Mouse (Mus musculus) layer of hippocampus, postnatal 25 days (tissue): ENCODE measurements at regions not wholly inside any gene's neighbourhood (a gene's known extent, or its start where the extent isn't known, plus 50 kb on each side); places are given as distances from the start of the nearest gene placed in this dataset.

ENCODE experiments used
- DNase-seq, 2 experiments: peaks; one replicate each; pipeline ENCODE4 v3.0.0; 2022; ENCODE audit warnings: mixed read lengths in 2 of 2, low spot score in 1 of 2; ENCODE audit errors: extremely low spot score in 1 of 2

DNA sequence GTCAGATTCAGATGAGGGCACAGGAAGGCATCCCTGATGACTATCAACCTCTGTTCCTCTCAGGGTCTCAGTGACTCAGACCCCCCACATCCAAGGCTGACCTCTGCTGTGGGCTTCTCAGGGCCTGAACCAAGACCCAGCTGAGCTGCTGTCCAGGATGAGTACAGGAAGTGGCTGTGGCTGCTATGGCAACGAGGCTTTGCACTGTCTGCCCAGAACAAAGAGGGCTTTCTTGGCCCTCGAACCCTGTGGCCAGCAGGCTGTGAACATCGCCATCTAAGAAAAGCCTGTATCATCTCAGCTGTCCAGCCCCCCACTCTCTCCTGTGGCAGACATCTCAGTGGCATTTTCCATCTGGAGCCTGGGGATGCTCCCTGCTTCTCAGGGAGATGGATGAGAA lies 159.5 kb downstream of the 3100002H09Rik start:
- DNase-seq, result no peak

DNA sequence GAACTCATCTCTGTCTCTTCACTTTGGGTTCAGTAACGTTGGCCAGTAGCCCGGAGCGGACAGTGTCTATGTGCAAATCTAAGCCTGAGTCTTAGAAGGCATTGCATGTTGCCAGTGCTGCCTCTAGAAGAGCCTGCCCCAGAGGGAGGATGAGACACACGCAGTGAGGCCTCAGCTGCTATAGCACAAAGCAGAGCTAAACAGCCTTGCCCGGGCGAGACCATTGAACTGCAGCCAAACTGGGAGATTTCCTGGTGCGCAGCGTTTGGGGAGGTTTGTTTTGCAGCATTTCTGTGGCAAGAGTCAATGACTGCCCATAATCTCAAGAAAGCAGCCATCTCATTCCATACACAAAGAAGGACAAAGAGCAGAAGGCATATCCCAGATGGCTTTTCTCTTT lies 164.0 kb downstream of the 3100002H09Rik start:
- no peak for DNase-seq

DNA sequence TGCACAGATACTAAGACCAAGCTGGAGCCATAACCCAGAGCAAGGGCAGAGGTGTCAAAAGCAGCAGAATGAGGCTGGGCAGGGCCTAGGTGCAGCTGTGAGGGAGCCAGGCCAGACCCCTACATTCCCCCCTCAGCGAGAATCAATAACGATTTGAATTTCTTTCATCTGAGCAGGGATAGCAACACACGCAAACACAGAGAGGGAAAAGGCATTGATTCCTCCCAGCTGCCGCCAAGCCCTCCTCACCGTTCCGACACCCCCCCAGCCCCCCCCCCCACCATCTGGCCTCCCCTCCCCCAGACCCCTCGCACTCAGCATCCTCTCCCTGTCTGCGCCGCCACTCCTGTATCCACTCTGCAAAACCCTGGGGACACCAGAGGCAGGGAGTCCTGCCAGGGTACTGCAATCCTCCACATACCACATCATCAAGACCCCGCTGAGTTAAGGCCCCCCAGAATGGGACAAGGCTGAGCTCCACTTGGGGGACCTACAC lies 166.9 kb downstream of the 3100002H09Rik start:
- DNase-seq, result no peak

- no peak for DNase-seq
Observed at GRCm38 (mm10) chr4:124443130-124443503, 167.5 kb downstream of the 3100002H09Rik start.

DNA sequence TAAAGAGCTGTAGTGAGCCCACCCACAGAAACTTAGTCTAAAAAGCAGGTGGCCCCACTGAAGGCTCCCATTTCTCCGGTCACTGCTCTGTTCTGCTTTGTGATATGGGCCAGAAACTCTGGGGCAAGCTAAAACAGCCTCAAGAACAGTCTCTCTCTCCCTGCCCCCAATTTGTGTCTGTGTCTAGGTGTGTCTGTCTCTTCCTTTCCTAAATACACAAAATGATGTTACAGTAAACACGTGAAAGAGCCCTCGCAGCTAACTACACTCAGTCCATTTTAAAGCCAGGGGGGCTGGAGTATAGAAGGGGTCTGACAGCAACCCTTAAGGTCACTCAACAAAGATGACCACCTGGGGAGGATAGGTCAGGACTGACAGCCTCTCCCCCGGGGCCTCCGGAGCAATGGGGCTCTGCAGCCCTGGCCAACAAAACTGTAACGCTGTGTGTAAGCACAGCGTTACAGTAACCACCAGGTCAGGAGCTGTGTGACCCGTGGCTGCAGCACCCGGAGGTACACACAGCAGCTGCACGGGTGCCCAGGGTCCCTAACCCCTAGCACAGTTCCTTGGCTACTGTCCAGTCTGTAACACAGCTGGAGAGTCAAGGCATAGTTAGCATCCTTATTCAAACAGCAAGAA lies 168.0 kb downstream of the 3100002H09Rik start:
- no peak for DNase-seq

DNA sequence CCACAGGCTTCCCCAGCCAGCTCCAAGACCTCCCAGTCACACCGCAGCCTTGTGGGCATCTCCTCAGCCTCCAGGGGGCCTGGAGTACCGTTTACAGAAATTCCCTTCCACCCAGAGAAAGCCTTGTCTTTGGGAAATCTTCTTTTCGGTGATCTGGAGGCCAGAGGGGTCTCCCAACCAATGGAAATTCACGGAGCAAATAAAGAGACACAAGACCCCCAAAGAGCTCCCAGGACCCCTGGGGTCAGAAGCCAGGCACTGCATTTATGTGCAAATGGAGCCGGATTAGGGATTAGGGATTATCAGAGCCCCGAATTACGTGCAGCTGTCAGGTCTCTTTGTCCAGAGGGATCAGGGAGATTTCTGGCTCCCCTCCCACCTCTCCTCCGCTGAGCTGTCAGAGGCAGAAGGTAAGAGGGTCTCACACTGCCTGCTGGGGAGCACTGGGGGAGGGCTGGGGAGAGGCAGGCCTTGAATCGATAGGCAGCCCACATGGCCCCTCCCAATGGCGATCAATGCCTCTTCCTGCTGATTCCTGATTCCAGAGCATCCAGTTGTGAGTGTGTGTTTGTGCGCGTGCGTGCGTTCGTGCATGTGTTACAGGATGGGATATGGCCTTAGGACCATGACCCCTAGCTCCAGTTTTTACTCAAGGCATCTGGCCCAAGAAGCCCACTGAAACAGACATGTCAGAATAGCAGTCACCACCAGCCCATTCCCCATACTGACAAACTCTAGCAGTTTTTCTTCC lies 168.7 kb downstream of the 3100002H09Rik start:
- no peak for DNase-seq

DNA sequence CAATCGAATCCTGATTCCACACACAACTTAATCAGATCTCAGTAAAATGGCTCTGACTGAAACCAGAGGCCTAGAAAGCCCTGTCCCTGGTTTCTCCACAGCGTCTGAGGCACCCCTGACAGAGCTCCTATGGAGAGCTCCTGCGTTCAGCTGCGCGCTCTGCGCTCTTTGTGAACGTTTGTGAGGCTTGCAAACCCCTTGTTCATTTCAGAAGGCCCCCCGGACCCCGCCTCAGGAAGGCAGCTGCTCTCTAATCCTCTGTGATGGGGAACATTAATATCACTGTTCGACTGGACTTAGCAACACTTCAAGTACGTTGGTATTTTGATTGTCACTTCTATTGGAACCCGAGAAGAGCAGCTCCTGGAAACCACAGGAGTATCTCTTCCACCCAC lies 175.6 kb downstream of the 3100002H09Rik start:
- no peak for DNase-seq

GRCm38 (mm10) chr4:124434059-124435039 lies 176.3 kb downstream of the 3100002H09Rik start:
- no peak for DNase-seq

GRCm38 (mm10) chr4:124433506-124433905 lies 177.1 kb downstream of the 3100002H09Rik start:
- DNase-seq, result no peak

GRCm38 (mm10) chr4:124431193-124431592 lies 179.4 kb downstream of the 3100002H09Rik start:
- no peak for DNase-seq

- no peak for DNase-seq
Observed at GRCm38 (mm10) chr4:124428844-124429243, 181.8 kb downstream of the 3100002H09Rik start.

- DNase-seq, result no peak
Observed at GRCm38 (mm10) chr4:124422406-124422805, 188.2 kb downstream of the 3100002H09Rik start.

DNA sequence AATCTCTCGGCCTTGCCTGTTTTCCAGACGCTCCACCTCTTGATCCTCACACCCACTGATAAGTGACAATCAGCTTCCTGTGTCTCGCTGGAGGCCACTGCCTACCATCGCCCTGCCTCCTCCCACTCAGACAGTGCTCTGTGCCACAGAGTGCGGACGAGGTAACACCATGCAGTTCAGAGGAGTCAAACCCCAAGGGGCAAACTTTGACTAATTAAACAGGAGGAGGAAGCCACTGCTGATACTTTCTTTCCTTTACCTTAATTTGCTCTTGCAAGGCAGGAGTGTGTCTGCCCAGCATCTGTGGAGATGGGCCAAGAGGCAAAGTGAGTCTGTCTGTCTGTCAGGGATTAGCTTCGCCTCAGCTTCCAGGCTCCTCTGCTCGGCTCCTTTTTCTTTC lies 192.2 kb downstream of the 3100002H09Rik start:
- DNase-seq, result no peak

DNA sequence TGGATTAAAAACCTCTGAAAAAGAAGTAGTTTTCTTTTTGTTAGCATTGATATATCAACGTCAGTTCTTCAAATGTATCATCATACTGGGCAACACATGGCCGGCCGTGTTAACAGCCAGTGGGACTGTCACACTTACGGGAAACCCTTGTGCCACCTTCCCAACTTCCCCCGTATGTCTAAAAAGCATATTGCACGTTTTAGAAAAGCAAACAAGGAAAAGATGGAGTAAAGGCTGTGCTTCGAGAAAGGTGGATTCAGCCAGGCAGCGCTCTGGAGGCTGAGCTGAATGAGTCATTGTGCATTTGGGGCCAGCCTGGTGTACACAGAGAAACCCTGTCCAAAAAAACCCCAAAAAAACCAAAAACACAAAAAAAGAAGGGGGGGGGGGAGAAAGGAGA lies 193.4 kb downstream of the 3100002H09Rik start:
- no peak for DNase-seq

- DNase-seq, result no peak
Observed at GRCm38 (mm10) chr4:124416266-124416665, 194.3 kb downstream of the 3100002H09Rik start.

GRCm38 (mm10) chr4:124414386-124414785 lies 196.2 kb downstream of the 3100002H09Rik start:
- no peak for DNase-seq

- no peak for DNase-seq
Observed at GRCm38 (mm10) chr4:124409279-124409678, 201.3 kb downstream of the 3100002H09Rik start.

DNA sequence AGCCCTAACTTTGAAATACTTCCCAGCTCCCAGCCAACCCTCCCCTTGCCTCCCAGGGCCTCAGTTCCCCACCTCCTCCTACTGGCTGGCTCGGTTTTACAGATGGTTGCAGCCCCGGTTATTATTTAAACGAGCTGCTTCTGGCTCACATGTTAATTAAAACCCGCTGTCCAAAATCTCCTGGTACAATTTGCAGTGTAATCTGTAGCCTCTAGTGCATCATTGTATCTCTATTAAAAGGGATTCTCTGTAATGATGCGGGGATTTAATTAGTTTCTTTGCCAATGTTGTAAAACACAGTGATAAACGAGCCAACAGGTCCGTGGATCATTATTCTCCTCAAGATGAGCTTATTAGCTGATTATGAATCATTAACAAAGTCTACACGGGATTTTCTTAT lies 208.5 kb downstream of the 3100002H09Rik start:
- DNase-seq, result no peak

GRCm38 (mm10) chr4:124400741-124401140 lies 209.9 kb downstream of the 3100002H09Rik start:
- peak; percentile 16 to 34 for DNase-seq

DNA sequence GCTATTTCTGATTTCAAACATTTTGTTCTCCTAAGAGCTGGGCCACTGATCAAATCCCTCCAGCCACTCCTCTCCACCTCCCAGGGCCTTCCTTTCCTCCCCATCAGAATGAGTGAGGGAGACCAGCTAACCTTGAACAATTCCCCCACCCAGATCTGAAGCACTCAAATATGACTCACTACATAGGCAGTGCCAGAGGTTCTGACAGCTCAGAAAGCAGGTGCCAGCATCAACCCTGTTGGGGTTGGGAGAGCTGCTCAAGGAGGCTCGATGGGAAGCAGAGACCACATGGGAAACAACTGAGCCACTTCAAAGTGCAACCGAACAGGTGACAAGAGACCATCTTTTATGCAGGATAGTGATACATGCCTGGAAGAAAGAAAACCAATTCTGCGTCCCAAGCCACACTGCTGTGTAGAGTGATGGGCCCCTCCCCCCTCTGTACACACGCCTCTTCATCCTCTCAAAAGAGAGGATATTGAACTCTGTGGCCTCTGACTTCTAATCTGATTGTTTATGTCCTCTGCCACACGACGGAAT lies 210.4 kb downstream of the 3100002H09Rik start:
- no peak for DNase-seq

DNA sequence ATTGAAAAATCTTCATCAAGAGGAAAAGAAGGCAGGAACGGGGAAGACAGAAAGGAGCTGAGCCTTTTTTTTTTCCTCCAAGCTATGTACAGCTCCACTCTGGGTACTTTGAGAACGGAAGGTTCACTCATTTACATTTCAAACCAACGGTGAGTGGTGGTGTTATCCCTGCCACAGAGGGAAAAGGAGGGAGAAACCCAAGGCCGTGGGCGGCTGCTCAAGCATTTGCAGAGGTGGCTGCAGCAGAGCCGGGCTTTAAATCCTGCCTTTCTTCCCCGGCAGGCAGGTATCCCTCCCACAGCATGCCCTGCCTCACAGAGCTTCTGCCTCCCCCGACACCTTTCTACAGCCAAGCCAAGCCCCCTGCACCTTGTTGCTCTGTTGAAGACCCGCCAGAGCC lies 212.2 kb downstream of the 3100002H09Rik start:
- DNase-seq, result no peak
